Mouse (Mus musculus) intestine, postnatal 0 days (tissue): ENCODE results near the gene Tom1. TPM values are rescaled to one million over a fixed set of nuclear protein-coding genes. Genes with fewer than 3 reads are reported as not detected.
A peak's percentile ranks its signal among the peaks of the same experiment; 100 is the strongest.

Source experiments
- ATAC-seq: fragments of 200-750 bp; cut with Nextera tagmentation; 2 replicates; pipeline ENCODE4 v1.8.0; 2017; ENCODE audit warnings: mild to moderate bottlenecking, moderate TSS enrichment, moderate library complexity
- H3K27ac ChIP-seq: fragments of 300-500 bp; sonication (generic); 2 replicates; pipeline ENCODE4 v1.5.1; 2014; ENCODE audit warnings: mild to moderate bottlenecking, low read depth, low read length, moderate library complexity
- H3K27me3 ChIP-seq: fragments of 300-500 bp; sonication (generic); replicated peaks from 2 replicates; pipeline ENCODE4 v1.6.1; 2014; ENCODE audit warnings: low read length, mixed read lengths; ENCODE audit not compliant: control insufficient read depth, insufficient read depth
- H3K36me3 ChIP-seq: fragments of 300-500 bp; sonication (generic); 2 replicates; pipeline ENCODE4 v1.6.1; 2014; ENCODE audit warnings: mild to moderate bottlenecking, moderate library complexity; ENCODE audit not compliant: control insufficient read depth, insufficient read depth
- H3K4me1 ChIP-seq: fragments of 300-500 bp; sonication (generic); replicated peaks from 2 replicates; pipeline ENCODE4 v1.6.1; 2014; ENCODE audit warnings: antibody characterized with exemption, low read length, mixed read lengths; ENCODE audit not compliant: control insufficient read depth, insufficient read depth
- H3K4me2 ChIP-seq: fragments of 300-500 bp; sonication (generic); replicated peaks from 2 replicates; pipeline ENCODE4 v1.6.1; 2014; ENCODE audit warnings: low read depth, mild to moderate bottlenecking, moderate library complexity
- H3K4me3 ChIP-seq: fragments of 300-500 bp; sonication (generic); 2 replicates; pipeline ENCODE4 v1.5.1; 2014; ENCODE audit warnings: low read depth, low read length
- H3K9ac ChIP-seq: fragments of 300-500 bp; sonication (generic); 2 replicates; pipeline ENCODE4 v1.6.1; 2014; ENCODE audit warnings: mild to moderate bottlenecking, low read depth, low read length
- H3K9me3 ChIP-seq: fragments of 300-500 bp; sonication (generic); 2 replicates; pipeline ENCODE4 v1.6.1; 2016; ENCODE audit warnings: mixed run types; ENCODE audit not compliant: control insufficient read depth
- CTCF ChIP-seq: sonication (generic); IDR thresholded peaks from 2 replicates; pipeline ENCODE4 v1.5.1; 2016; ENCODE audit warnings: low read depth, mild to moderate bottlenecking, control low read depth, antibody characterized with exemption, moderate library complexity
- WGBS: fragments of 180-500 bp; shearing (Covaris S2); extraction: QIAGEN DNeasy Blood & Tissue Kit; methylation state at CpG from one replicate; pipeline ENCODE4 v1.1.7; 2014; 5-methylcytosine and 5-hydroxymethylcytosine counted together
- polyA plus RNA-seq: library from polyadenylated mRNA; unstranded; fragments of >200 nt; fragmentation: Nextera tagmentation; extraction: Ambion mirVana; gene quantifications from 2 replicates; pipeline ENCODE4 v1.2.1, GENCODE M21; 2015

Gene Tom1
- polyA plus RNA-seq, 1 experiment from 2014 or later = 47.8 TPM

DNA sequence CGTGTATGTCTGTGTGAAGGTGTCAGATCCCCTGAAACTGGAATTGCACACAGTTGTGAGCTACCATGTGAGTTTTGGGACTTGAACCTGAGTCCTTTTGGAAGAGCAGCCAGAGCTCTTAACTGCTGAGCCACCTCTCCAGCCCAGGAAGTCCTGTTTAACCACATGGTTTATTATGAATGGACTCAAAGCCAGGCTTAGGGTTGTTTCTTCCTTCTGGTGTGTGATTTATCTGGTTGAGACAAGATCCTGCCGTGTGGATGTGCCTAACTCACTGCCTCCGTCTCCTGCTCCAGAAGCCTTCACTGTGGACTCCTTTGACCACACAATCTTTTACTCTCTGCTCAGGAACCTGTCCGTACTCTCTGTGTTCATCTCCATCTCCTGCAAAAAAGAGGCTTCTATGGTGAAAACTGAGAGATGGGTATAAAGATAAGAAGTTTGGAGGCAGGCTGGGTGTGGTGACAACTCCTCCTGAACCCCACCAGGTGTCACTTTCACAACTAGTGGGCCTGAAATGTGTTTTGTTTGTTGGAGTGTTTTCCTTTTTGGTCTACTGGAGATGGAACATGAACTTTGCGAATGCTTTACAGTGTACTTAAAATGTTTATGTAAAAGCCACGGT, 48.8 kb downstream of the Tom1 start:
- Histone ChIP-seq H3K4me2 (no peak overlapping the region), H3K9me3 (no peaks in the 10 kb centered on the region), H3K27ac (no peak overlapping the region), H3K36me3 (no peaks in the 10 kb centered on the region), H3K4me1 (0 out of 2 replicates have a peak, but pooled peaks cover 3% of the 10 kb centered on the region), H3K4me3 (no peak overlapping the region), H3K27me3 (no peaks in the 10 kb centered on the region), H3K9ac (no peak overlapping the region)
- ATAC-seq = no peak
- 70% methylated on average over 6 of the region's 6 CpGs for WGBS
- no peak for TF ChIP-seq CTCF

DNA sequence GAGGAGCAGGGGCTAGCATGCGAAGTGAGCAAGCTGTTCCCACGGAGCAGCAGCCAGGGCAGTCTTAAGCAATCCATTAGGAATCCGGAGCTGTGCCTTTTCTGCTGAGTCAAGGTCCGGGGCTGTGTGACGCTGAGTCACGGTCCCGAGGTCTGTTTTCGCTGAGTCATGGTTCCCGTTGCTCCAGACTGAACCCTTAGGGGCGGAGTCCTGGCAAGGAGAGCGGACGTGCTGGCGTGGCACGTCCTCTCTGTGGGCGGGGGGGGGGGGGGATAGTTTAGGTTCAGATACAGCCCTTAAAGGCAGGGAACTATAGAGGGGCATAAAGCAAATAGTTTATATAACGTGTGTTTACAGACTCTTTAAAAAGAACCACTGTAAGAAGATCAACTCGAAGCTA, 50.3 kb downstream of the Tom1 start:
- Histone ChIP-seq H3K4me1 (peaks cover 3% of the 10 kb centered on the region; the same call in 1 of the 2 replicates), H3K27ac (no peak overlapping the region), H3K4me3 (0 out of 2 replicates have a peak overlapping the region, but pooled peaks have one; percentile 14), H3K27me3 (no peaks in the 10 kb centered on the region), H3K9ac (no peak overlapping the region), H3K9me3 (no peaks in the 10 kb centered on the region), H3K4me2 (peak overlapping the region; percentile 59), H3K36me3 (no peaks in the 10 kb centered on the region)
- TF ChIP-seq CTCF = no peak
- 1% methylated on average over 17 of the region's 17 CpGs for WGBS
- peak; percentile 98 for ATAC-seq

DNA sequence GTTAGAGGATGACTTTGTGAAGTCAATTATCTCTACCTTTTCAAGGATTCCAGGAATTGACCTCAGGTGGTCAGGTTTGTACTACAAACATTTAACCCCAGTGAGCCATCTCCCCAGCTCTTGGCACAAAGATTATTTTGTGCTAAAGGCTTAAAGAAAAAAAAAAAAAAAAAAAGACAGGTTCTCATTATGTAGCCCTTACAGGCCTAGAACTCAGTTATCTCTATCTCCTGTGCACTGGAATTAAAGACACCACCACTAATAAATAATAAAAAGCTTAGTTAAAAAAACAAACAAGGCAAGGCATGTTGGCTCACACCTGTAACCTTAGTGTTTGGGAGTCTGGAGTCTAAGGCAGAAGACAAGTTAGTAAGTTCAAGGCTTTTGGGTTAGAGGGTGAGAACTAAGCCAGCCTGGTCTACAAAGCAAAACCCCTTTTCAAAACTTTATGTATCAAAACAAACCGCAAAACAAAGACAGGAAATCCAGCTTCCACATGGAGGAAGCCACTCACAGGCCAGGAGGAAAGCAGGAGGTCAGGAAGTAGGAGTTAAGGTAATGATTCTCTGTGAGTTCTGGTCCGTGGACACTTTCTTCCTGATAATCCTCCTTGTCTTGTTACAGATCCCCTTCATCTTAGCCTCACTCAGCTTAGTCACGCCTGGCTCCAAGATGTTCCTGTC, 51.0 kb downstream of the Tom1 start:
- Histone ChIP-seq H3K27me3 (no peaks in the 10 kb centered on the region), H3K9ac (no peak overlapping the region), H3K4me2 (peak overlapping the region; percentile 59; the same call in 1 of the 2 replicates), H3K4me3 (no peak overlapping the region), H3K36me3 (no peaks in the 10 kb centered on the region), H3K9me3 (no peaks in the 10 kb centered on the region), H3K27ac (no peak overlapping the region), H3K4me1 (peaks cover 9% of the 10 kb centered on the region; the same call in 1 of the 2 replicates)
- ATAC-seq = no peak
- no peak for TF ChIP-seq CTCF
- WGBS = 57% methylated on average over 3 of the region's 3 CpGs

DNA sequence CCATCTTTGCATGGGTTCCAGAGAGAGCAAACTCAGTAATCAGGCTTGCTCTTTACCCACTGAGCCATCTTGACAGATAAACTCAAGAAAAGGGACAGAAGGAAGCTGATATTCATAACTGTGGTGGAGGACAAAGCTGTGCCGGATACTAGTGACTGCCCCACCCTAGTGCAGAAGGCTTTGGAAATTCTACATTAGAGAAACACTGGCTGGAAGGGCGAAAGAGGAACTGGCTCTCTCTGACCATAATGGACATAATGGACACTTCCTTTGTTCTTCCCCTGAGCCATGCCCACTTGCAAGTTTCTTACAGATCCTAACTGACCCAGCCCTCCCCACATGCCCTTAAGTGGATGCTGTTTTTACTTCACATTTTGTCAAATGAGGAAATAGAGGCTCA, 52.5 kb downstream of the Tom1 start:
- H3K9me3 ChIP-seq = no peaks in the 10 kb centered on the region
- no peaks in the 10 kb centered on the region for H3K36me3 ChIP-seq
- no peak overlapping the region for H3K27ac ChIP-seq
- no peak overlapping the region for H3K4me3 ChIP-seq
- H3K4me2 ChIP-seq = no peak overlapping the region
- H3K9ac ChIP-seq = no peak overlapping the region
- no peak for ATAC-seq
- H3K27me3 ChIP-seq = no peaks in the 10 kb centered on the region
- peaks cover 9% of the 10 kb centered on the region; the same call in 1 of the 2 replicates for H3K4me1 ChIP-seq
- no peak for TF ChIP-seq CTCF
- WGBS = 69% methylated on average over 2 of the region's 2 CpGs

DNA sequence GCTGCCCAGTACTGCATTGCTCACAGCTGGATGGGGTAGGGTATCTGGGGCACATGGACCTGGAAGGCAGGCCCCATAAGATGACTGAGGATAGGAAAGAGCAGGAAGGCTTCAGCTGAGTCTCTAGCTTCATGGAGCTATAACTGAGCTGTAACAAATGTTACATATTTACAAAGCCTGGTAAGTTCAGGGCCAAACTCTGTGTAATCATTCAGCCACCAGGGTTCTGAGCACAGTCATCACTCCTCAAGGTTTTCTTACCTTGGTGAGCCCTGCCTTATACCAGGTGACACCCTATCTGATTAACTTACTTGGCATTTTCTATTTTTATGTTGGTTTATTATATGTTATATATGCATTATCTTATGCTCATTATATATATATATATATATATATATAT, 53.6 kb downstream of the Tom1 start:
- Histone ChIP-seq H3K4me3 (no peak overlapping the region), H3K27me3 (no peaks in the 10 kb centered on the region), H3K27ac (no peak overlapping the region), H3K9ac (no peak overlapping the region), H3K4me1 (peaks cover 9% of the 10 kb centered on the region; the same call in 1 of the 2 replicates), H3K4me2 (no peak overlapping the region), H3K9me3 (no peaks in the 10 kb centered on the region), H3K36me3 (no peaks in the 10 kb centered on the region)
- ATAC-seq = no peak
- TF ChIP-seq CTCF = no peak

- H3K36me3 ChIP-seq = no peaks in the 10 kb centered on the region
- peak; percentile 75 for ATAC-seq
- peak overlapping the region; percentile 57 for H3K4me2 ChIP-seq
- no peaks in the 10 kb centered on the region for H3K27me3 ChIP-seq
- WGBS = 6% methylated on average over 6 of the region's 6 CpGs
- H3K27ac ChIP-seq = peak overlapping the region; percentile 69
- H3K4me3 ChIP-seq = peak overlapping the region; percentile 20
- peaks cover 9% of the 10 kb centered on the region; the same call in 1 of the 2 replicates for H3K4me1 ChIP-seq
- H3K9ac ChIP-seq = peak overlapping the region; percentile 23; the same call in 1 of the 2 replicates
- TF ChIP-seq CTCF = peak; percentile 19; the same call in 1 of the 2 replicates
- no peaks in the 10 kb centered on the region for H3K9me3 ChIP-seq
Observed at GRCm38 (mm10) chr8:75088989-75089881, 55.7 kb downstream of the Tom1 start.
